Mouse (Mus musculus) liver, embryonic 14.5 days (tissue): Measurements from ENCODE around the gene Jmjd4.

ENCODE experiments used
- CTCF ChIP-seq: IDR thresholded peaks from 2 replicates; pipeline ENCODE4 v1.5.1; 2016; ENCODE audit warnings: antibody characterized with exemption, low read depth, control low read depth
- EP300 ChIP-seq: IDR thresholded peaks from 2 replicates; pipeline ENCODE4 v1.6.1; 2016; ENCODE audit warnings: antibody characterized with exemption, low read depth

GRCm38 (mm10) chr11:59460459-59460858, 10.6 kb downstream of the Jmjd4 start:
- TF ChIP-seq CTCF = no peak
- TF ChIP-seq EP300 = no peak
